Mouse (Mus musculus) small intestine, adult 2 months (tissue): ENCODE measurements at regions not wholly inside any gene's neighbourhood (a gene's known extent, or its start where the extent isn't known, plus 50 kb on each side); places are given as distances from the start of the nearest gene placed in this dataset.

Experiments
- H3K27ac ChIP-seq: fragments of 200-500 bp; 2 replicates; pipeline ENCODE4 v1.5.1; 2012; ENCODE audit warnings: low read depth, low read length, control low read depth, inconsistent platforms; ENCODE audit not compliant: insufficient read depth
- H3K27me3 ChIP-seq: fragments of 200-500 bp; 2 replicates; pipeline ENCODE4 v1.6.1; 2012; ENCODE audit warnings: mild to moderate bottlenecking, moderate library complexity, low read length, inconsistent platforms; ENCODE audit not compliant: control insufficient read depth, insufficient read depth
- H3K36me3 ChIP-seq: fragments of 200-500 bp; 2 replicates; pipeline ENCODE4 v1.6.1; 2012; ENCODE audit warnings: mild to moderate bottlenecking, low read length, control low read depth, inconsistent platforms; ENCODE audit not compliant: control insufficient read depth, insufficient read depth
- H3K4me1 ChIP-seq: fragments of 200-500 bp; 2 replicates; pipeline ENCODE4 v1.6.1; 2012; ENCODE audit warnings: low read length, inconsistent platforms, mixed read lengths; ENCODE audit not compliant: control insufficient read depth, insufficient read depth, insufficient read length
- H3K4me3 ChIP-seq: fragments of 200-500 bp; 2 replicates; pipeline ENCODE4 v1.5.1; 2012; ENCODE audit warnings: low read depth, mild to moderate bottlenecking, control low read depth, inconsistent platforms, low read length, moderate library complexity
- CTCF ChIP-seq: fragments of 200-500 bp; IDR thresholded peaks from 2 replicates; pipeline ENCODE4 v1.5.1; 2012; ENCODE audit warnings: low read depth, mild to moderate bottlenecking, control low read depth, inconsistent platforms, low read length, moderate library complexity, mixed read lengths; ENCODE audit not compliant: insufficient replicate concordance, insufficient read length; ENCODE audit errors: extremely low read depth
- POLR2A ChIP-seq: fragments of 200-500 bp; IDR thresholded peaks from 2 replicates; pipeline ENCODE4 v1.6.1; 2012; ENCODE audit warnings: low read depth, mild to moderate bottlenecking, control low read depth, inconsistent platforms, low read length, moderate library complexity
- WGBS: fragments of 180-500 bp; shearing (Covaris S2); methylation state at CpG from one replicate; pipeline ENCODE4 v1.1.7; 2018; 5-methylcytosine and 5-hydroxymethylcytosine counted together

DNA sequence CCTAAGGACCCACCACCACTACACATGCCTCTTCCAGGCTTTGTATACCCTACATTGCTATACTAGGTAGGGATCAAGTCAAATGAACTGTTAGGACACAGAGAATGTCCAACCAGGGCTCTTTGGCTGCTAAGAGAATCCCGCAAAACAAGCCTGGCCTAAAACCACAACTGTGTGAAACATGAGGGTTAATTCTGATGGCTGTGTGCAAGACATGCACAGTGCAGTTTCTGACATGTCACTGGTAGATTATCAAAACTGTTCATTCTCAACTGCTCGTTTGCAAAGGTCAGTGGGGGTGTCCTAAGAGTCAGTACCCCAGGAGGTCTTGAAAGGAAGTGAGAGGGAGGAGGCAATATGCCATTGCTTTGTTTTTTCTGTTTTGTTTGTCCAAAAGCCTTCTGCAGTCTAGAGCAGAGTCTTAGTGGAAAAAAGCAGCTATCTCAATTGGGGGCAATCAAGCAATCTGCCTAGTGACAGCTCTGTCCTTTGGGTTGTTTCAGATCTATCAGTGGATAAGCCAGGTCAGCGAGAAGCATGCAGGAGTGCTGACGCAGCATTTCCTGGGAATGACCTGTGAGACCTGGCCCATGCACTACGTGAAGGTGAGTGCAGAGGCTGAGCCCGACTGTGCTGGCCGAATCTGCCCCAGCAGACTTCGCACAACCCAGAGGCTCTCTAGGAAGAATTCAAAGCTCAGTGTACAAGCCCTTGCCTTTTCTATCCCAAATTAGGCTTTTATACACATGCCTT is 151.3 kb upstream of the 4933402D24Rik start:
- no peak for TF ChIP-seq CTCF
- no peak for TF ChIP-seq POLR2A
- Histone ChIP-seq H3K36me3 (no peaks in the 10 kb centered on the region), H3K27me3 (0 out of 2 replicates have a peak, but pooled peaks cover 4% of the 10 kb centered on the region), H3K4me1 (no peaks in the 10 kb centered on the region), H3K27ac (no peak overlapping the region), H3K4me3 (no peak overlapping the region)
- 65% methylated on average over 8 of the region's 8 CpGs for whole genome bisulfite sequencing

DNA sequence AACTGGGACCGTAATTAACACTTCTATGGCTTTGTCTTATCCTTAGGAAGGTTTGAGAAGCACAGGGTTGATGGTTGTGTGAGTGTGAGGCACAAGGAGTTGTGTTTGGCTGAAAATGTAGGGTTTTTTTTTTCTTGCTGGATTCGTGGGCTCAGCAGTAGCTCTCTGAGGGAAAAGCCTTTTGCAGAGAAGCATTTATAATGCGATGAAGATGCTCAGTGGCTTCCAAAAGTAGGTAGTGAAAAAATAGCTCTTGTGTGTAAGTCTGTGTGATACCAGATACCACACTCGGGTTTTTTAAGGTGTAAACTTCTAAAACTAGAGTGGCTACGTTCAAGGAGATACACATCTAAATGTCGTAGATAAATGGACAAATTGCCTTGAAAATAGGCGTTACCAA is 149.1 kb upstream of the 4933402D24Rik start:
- H3K4me1 ChIP-seq: no peaks in the 10 kb centered on the region
- 0 out of 2 replicates have a peak, but pooled peaks cover 4% of the 10 kb centered on the region for H3K27me3 ChIP-seq
- no peak for TF ChIP-seq POLR2A
- TF ChIP-seq CTCF: no peak
- H3K27ac ChIP-seq: no peak overlapping the region
- H3K4me3 ChIP-seq: no peak overlapping the region
- H3K36me3 ChIP-seq: no peaks in the 10 kb centered on the region
- 71% methylated on average over 7 of the region's 7 CpGs for WGBS

DNA sequence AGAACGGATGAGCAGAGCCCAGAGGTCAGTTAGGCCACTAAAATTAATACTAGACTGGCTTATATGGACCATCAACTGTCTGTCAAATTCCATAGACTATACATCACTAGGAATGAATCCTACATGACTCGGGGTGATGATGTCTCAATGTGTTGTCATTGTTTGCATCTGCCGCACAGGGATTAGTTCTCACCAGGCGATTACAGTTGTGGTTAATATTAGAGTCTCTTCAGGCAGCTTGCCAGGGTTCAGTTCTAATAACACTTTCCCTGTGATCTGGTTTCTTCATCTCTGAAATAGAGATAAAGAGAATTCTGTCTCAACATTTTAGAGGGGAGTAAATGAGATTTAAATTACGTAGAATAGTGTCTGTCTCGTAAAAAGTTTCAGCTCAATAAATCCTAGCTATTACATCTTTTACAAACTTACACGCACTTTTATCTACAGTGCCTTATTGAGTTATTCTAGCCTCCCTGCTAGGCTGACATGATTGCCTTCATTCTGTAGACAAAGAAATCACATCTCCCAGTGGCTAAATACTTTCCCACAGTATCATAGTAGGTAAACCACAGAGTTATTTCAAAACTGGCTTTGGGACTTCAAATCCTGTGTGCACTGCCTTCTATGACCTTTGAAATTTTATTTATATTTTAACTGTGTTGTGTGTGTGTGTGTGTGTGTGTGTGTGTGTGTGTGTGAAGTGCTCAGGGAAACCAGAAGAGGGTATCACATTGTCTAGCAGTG is 148.0 kb upstream of the 4933402D24Rik start:
- Histone ChIP-seq H3K27me3 (0 out of 2 replicates have a peak, but pooled peaks cover 4% of the 10 kb centered on the region), H3K27ac (no peak overlapping the region), H3K4me1 (no peaks in the 10 kb centered on the region), H3K4me3 (no peak overlapping the region), H3K36me3 (no peaks in the 10 kb centered on the region)
- 53% methylated on average over 7 of the region's 7 CpGs for WGBS
- TF ChIP-seq CTCF: no peak
- no peak for TF ChIP-seq POLR2A

DNA sequence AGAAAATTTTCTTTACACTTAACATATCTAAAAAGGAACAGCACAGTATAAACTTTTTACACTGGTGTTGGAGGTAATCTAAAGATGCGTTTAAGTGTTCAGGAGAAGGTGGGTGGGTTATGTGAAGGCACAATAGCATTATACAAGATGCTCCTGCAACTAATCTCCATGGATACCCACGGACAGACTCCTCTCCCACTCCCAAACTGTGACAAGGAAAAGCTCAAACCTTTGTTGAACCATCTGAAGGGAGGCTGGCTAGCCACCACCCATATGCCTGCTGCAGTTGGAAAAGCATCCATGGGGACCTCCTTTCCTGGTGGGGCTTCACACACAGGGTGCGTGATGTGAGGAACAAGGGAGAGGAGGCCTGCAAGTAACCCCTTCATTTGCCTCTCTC is 141.7 kb upstream of the 4933402D24Rik start:
- TF ChIP-seq POLR2A: no peak
- TF ChIP-seq CTCF: no peak
- whole genome bisulfite sequencing: 82% methylated on average over 3 of the region's 3 CpGs
- no peak overlapping the region for H3K27ac ChIP-seq
- no peaks in the 10 kb centered on the region for H3K4me1 ChIP-seq
- no peaks in the 10 kb centered on the region for H3K36me3 ChIP-seq
- H3K27me3 ChIP-seq: no peaks in the 10 kb centered on the region; the same call in 1 of the 2 replicates
- no peak overlapping the region for H3K4me3 ChIP-seq

DNA sequence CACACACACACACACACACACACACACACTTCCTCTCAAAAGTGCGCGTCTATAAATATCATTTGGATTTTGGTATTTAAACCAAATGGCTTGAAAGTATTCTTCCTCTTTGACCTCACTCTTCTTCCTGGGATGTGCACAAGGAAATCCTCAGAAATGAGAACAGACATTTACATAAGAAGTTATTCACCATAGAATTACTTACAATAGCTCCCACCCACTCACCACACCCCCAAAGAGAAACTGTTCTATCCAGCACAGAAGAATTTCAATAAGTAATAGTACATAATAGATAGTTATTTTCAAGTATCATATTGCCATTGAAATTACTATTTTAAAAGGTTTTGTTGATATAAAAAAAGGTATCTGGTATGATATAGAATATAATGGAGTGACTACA is 140.1 kb upstream of the 4933402D24Rik start:
- H3K4me3 ChIP-seq: no peak overlapping the region
- TF ChIP-seq CTCF (no peak), POLR2A (no peak)
- no peaks in the 10 kb centered on the region for H3K4me1 ChIP-seq
- H3K27ac ChIP-seq: no peak overlapping the region
- WGBS: 92% methylated on average over 2 of the region's 2 CpGs
- H3K27me3 ChIP-seq: no peaks in the 10 kb centered on the region; the same call in 1 of the 2 replicates
- no peaks in the 10 kb centered on the region for H3K36me3 ChIP-seq

DNA sequence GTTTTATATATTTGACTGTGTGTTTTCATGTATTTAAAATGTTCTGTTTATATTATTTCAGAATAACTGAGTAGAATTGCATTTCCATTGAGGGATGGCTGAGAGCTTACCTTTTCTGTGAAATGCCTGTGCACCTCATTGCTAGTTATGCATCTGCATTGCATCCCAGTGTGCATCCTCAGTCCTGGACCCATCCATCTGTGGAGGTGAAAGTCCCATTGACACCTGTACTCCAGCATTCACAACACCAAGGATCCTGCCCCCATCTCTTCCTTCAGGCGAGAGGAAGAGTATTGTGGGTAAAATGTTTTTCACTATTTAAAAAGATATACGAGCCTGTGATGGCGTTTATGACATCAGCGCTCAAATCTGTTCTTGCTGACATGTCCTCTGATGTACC is 134.6 kb upstream of the 4933402D24Rik start:
- H3K27me3 ChIP-seq: peaks cover 12% of the 10 kb centered on the region
- 31% methylated on average over 4 of the region's 4 CpGs for WGBS
- no peak overlapping the region for H3K4me3 ChIP-seq
- H3K27ac ChIP-seq: no peak overlapping the region
- TF ChIP-seq CTCF (no peak), POLR2A (no peak)
- no peaks in the 10 kb centered on the region for H3K36me3 ChIP-seq
- H3K4me1 ChIP-seq: no peaks in the 10 kb centered on the region; the same call in 1 of the 2 replicates

DNA sequence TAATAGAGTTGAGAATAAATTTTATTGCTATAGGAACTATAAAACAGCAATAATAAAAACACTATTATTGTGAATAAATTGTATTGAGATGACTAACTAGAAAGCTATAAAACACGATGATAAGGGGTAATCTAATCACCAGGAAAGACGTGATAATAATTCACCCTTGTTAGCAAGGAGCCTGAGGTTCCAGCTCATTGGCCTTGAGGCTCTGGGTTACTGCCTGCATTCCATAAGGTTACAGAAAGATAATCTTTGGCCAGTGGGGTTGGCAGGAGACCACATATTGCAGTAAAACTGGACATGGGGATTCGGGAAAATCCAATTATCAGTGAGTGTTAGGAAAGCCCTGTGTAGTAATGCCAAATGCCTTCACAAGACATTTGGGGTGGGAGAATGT is 134.1 kb upstream of the 4933402D24Rik start:
- Histone ChIP-seq H3K27ac (no peak overlapping the region), H3K4me1 (no peaks in the 10 kb centered on the region; the same call in 1 of the 2 replicates), H3K4me3 (no peak overlapping the region), H3K27me3 (peaks cover 12% of the 10 kb centered on the region), H3K36me3 (no peaks in the 10 kb centered on the region)
- TF ChIP-seq CTCF: no peak
- 26% methylated on average over 3 of the region's 3 CpGs for WGBS
